Mouse (Mus musculus): ENCODE measurements around the gene Ccdc173.

- no peak for TF ChIP-seq POLR2A (IDR thresholded peaks at IDR 0.05; ENCODE audit: insufficient read depth, low read depth, low read length)
- TF ChIP-seq CTCF (IDR thresholded peaks at IDR 0.05): no peak
Measured at GRCm38 (mm10) chr2:69713626-69714014, 75.8 kb downstream of the Ccdc173 start.
